Mouse (Mus musculus): ENCODE results near the gene Gm10799.
"Not testable (repeated sequence)": the region's sequence is repeated elsewhere in the genome, so short reads cannot be mapped to it uniquely, and the experiment has no call there.

Gene Gm10799

DNA sequence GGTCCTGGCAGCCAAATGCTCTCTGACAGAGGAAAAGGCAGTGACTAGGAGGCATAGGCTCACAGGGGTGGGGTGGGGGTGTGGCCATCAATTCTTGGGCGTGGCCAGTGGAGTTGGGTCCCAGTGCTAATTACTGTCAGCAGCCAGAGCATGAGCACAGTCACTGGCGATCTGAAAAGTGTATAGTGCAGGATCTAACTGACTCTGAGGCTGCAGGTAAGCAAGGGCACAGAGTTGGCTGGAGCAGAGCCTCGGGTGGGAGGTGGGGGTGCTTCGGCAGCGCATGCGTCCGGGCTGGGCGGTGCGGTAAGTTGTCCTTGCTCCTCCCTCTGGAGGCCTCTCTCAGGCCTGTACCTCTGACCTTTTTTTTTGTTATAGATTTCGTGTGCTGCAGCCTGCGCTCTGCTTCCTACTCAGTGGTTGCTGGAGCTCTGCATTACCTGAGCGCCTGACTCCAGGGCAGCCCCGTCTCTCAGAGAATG is 1.4 kb upstream of the Gm10799 start, which contains the start of gene Cd59b:
Gene Cd59b, plus strand, starts transcription at position 146 of the 482 bp plus-strand sequence.
- DNase-seq (ENCODE audit: low read depth in 2 of 2, low spot score in 2 of 2): peak in 1 of 2 experiments; percentile 22

GRCm38 (mm10) chr2:104065526-104065925 is 2.8 kb downstream of the Gm10799 start, which contains the start of gene Gm10912:
TSS of gene Gm10912 (plus strand) at chr2:104065826.
- not testable (repeated sequence) for DNase-seq (ENCODE audit: low read depth in 2 of 2, low spot score in 2 of 2)

DNA sequence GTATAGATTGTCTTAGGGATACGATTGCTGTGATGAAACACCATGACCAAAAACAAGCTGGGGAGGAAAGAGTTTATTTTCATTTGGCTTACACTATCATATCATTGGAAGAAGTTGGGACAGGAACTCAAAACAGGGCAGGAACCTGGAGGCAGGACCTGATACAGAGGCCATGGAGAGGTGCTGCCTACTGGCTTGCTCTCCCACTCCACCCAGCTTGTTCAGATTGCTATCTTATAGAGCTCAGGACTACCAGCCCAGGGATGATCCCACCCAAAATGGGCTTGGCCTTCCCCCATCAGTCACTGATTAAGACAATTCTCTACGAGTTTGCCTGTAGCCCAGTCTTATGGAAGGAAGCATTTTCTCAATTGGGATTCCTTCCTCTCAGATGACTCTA is 4.2 kb downstream of the Gm10799 start:
- DNase-seq (ENCODE audit: low read depth in 2 of 2, low spot score in 2 of 2): no peak

DNA sequence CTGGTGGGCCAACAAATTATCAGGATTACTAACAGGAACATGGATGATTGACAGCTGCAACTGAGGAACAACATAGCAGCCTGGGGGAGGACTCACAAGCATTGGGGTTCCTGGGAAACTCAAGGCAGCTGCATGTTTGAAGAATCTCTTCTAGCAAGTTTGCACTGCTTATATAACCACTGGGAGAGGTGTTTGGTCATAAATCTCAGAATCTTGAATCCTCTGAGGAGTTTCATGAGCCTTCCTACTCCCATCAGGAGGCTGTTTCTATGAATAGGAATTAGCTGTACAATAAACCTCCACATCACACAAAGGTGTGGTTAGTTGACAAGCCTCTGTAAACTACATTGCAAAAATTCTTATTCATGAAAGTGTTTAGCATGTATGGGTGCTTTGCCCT is 5.7 kb downstream of the Gm10799 start:
- DNase-seq (ENCODE audit: low read depth in 2 of 2, low spot score in 2 of 2): no peak

DNA sequence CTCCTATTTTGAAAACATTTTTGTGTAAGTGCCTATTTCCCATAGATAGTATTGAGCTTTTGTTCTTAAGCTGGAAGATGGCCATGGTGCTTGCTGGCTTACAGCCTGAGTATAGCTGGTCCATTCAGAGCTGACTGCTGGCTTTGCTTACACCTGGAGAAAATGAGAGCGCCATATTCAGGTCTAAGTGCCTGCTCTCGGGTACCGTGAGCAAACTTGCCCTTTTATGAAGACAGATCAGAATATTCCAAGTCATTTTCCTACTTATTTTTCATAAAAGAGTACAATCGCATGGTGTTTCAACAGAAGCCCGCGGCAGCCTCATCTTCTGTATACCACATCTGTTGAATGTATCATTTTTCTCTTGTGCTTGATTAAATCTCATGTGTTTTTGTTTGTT is 7.4 kb downstream of the Gm10799 start:
- no peak for DNase-seq (ENCODE audit: low read depth in 2 of 2, low spot score in 2 of 2)

GRCm38 (mm10) chr2:104059786-104060185 is 8.6 kb downstream of the Gm10799 start:
- DNase-seq (ENCODE audit: low read depth in 2 of 2, low spot score in 2 of 2): no peak

GRCm38 (mm10) chr2:104058954-104059353 is 9.4 kb downstream of the Gm10799 start:
- DNase-seq (ENCODE audit: low read depth in 2 of 2, low spot score in 2 of 2): no peak

DNA sequence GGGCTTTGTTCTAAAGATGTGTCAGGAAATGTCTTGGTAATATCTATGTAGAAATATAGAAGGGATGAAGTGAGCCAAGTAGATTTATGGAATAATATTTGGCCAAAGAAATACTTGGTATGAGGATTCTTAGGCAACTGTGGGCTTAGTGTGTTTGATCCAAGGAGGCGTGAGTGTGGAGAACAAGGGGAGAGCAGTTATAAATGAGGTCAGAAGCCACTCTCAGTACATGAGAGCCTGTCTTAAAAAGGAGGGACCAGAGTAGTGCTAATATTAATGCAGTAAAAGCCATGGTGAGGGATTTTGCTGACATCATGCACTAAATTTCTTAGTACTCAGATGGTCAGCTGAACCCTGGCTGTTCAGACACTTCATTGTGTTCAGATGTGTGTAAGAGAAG is 10.0 kb downstream of the Gm10799 start:
- no peak for DNase-seq (ENCODE audit: low read depth in 2 of 2, low spot score in 2 of 2)

- no peak for DNase-seq (ENCODE audit: low read depth in 2 of 2, low spot score in 2 of 2)
These were observed 23.8 kb downstream of the Gm10799 start for GRCm38 (mm10) chr2:104044479-104045080.

GRCm38 (mm10) chr2:104043624-104044478 is 24.5 kb downstream of the Gm10799 start:
- DNase-seq (ENCODE audit: low read depth in 2 of 2, low spot score in 2 of 2): no peak

DNA sequence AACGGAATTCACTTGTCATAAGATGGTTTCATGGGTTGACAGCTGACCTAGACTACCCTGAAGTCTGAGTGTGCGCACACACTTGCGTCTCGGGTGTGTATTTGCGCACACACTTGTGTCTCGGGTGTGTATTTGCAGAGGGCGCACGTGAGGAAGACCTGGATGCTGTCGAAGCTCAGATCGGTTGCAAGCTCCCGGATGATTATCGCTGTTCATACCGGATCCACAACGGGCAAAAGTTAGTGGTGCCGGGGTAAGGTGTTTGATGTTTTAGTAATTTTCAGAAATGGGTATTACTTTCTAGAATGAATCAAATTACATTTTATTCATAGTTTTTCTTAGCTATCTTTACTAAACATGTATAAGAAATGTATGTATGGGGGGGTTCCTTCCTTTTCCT is 25.6 kb downstream of the Gm10799 start:
- DNase-seq (ENCODE audit: low read depth in 2 of 2, low spot score in 2 of 2): no peak

DNA sequence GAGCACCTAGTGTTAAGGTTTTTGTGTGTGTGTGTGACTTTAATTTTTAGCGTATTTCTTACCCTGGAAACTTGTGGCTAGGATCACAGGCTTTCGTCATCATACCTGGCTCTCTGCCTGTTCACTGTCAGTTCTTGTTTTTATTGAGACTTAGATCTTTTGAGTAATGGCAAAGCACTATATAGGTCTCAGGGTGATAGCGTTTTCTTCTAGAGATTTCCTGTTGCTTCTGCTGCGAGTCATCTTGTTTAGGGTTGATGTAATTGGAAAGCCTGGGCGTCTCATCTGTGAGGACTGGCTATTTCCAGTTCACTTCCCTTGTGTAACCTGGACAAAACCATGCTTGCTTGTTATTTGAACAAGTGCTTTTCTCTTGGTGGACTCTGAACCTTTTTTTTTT is 26.7 kb downstream of the Gm10799 start:
- no peak for DNase-seq (ENCODE audit: low read depth in 2 of 2, low spot score in 2 of 2)

DNA sequence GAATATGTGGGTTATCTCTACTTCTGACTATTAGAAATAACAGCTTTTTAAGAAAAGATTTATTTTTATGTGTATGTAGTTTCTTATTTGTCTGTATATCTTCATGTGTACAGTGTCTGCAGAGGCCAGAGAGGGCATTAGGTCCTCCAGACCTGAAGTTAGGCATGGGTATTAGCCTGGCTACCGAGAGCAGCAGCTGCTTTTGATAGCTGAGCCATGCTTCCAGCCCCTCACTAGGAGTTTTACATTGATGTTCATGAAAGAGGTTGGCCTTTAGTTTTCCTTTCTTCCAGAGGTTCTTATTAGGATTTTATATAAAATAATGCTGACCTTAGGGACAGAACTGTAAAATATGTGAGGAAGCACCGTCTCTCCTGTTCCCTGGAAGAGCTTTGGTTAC is 30.1 kb downstream of the Gm10799 start:
- DNase-seq (ENCODE audit: low read depth in 2 of 2, low spot score in 2 of 2): no peak

DNA sequence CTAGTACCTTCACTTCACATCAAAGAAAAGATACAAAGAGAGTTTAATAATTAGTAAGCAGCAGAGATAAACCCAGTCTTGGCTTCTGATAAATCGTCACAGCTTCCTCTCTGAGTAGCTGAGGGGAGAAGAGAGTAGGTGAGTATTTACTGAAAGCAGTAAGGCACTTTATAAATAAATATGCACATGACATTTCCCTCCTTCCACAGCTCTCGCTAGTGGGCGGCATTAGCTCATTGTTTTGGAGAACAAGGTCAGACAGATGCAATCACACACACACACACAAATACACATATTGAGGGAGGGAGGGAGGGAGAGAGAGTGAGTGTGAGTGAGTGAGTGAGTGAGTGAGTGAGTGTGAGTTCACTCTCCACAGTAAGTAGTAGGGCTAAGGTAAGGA is 32.0 kb downstream of the Gm10799 start:
- no peak for DNase-seq (ENCODE audit: low read depth in 2 of 2, low spot score in 2 of 2)

- no peak for DNase-seq (ENCODE audit: low read depth in 2 of 2, low spot score in 2 of 2)
These were observed 32.8 kb downstream of the Gm10799 start for GRCm38 (mm10) chr2:104035595-104035994.

DNA sequence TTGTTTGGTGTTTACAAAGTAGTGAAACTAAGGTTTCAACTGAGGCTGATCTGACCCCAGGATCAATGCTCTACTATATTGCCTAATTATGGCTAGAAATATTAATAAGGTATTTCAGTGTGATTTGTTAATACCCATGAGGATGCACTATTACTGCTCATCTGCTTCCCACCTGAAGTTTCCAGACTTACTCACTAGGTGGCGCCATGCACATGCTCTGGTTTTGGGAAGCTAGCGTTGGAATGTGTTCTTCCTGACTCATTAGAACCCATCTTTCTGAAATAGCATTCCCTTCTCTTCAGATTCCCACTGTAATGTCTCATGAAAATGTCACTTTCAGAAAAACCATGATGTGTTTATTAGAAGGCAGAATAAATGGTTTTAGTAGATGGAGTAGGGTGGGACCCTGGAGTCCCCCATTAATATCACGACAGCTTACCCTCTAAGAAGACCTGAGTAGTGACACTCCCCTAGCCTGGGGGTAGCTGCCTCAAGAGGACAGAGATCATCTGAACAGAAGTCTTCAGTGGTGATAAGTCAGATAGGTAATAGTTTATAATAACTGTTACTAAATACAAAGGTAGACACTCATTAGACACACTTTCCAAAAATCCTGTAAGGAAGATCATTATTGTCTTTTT is 33.4 kb downstream of the Gm10799 start:
- DNase-seq (ENCODE audit: low read depth in 2 of 2, low spot score in 2 of 2): peak; percentile 4 to 11

GRCm38 (mm10) chr2:104032056-104032455 is 36.3 kb downstream of the Gm10799 start:
- no peak for DNase-seq (ENCODE audit: low read depth in 2 of 2, low spot score in 2 of 2)

GRCm38 (mm10) chr2:104030381-104030780 is 38.0 kb downstream of the Gm10799 start:
- no peak for DNase-seq (ENCODE audit: low read depth in 2 of 2, low spot score in 2 of 2)

GRCm38 (mm10) chr2:104029074-104029473 is 39.3 kb downstream of the Gm10799 start:
- DNase-seq (ENCODE audit: low read depth in 2 of 2, low spot score in 2 of 2): no peak

GRCm38 (mm10) chr2:104028139-104028723 is 40.1 kb downstream of the Gm10799 start, which contains the start of gene 4931422A03Rik:
TSS of gene 4931422A03Rik (minus strand) at chr2:104028361.
- DNase-seq (ENCODE audit: low read depth in 2 of 2, low spot score in 2 of 2): peak in 1 of 2 experiments; percentile 6

GRCm38 (mm10) chr2:104027458-104028138 is 40.8 kb downstream of the Gm10799 start, which contains the start of gene Fbxo3:
TSS of gene Fbxo3 (plus strand) at chr2:104027721.
- peak; percentile 76 to 83 for DNase-seq (ENCODE audit: low read depth in 2 of 2, low spot score in 2 of 2)
